Mouse (Mus musculus) embryonic facial prominence, embryonic 10.5 days (tissue): Measurements from ENCODE around the gene Cpeb1. TPM values are rescaled to one million over a fixed set of nuclear protein-coding genes. Genes with fewer than 3 reads are reported as not detected.
"Not testable (repeated sequence)": the region's sequence is repeated elsewhere in the genome, so short reads cannot be mapped to it uniquely, and the experiment has no call there.

Experiments used
- DNase-seq: peaks from one replicate; pipeline ENCODE4 v3.0.0-alpha.2; 2017; ENCODE audit warnings: low spot score
- H3K27ac ChIP-seq: fragments of 300-500 bp; sonication (generic); replicated peaks from 2 replicates; pipeline ENCODE4 v1.5.1; 2016; ENCODE audit warnings: mild to moderate bottlenecking
- H3K27me3 ChIP-seq: fragments of 300-500 bp; sonication (generic); replicated peaks from 2 replicates; pipeline ENCODE4 v1.6.1; 2016; ENCODE audit warnings: low read depth, mild to moderate bottlenecking; ENCODE audit not compliant: poor library complexity, severe bottlenecking
- H3K36me3 ChIP-seq: fragments of 300-500 bp; sonication (generic); replicated peaks from 2 replicates; pipeline ENCODE4 v1.6.1; 2016; ENCODE audit warnings: mild to moderate bottlenecking, moderate library complexity
- H3K4me1 ChIP-seq: fragments of 300-500 bp; sonication (generic); 2 replicates; pipeline ENCODE4 v1.6.1; 2016
- H3K4me3 ChIP-seq: fragments of 300-500 bp; sonication (generic); 2 replicates; pipeline ENCODE4 v1.5.1; 2016; ENCODE audit warnings: mild to moderate bottlenecking, moderate library complexity
- H3K9me3 ChIP-seq: fragments of 300-500 bp; sonication (generic); 2 replicates; pipeline ENCODE4 v1.6.1; 2016; ENCODE audit warnings: mild to moderate bottlenecking
- WGBS: fragments of 180-500 bp; shearing (Covaris S2); methylation state at CpG from one replicate; pipeline ENCODE4 v1.1.7; 2016; 5-methylcytosine and 5-hydroxymethylcytosine counted together
- polyA plus RNA-seq: library from polyadenylated mRNA; unstranded; fragments of >200 nt; fragmentation: Nextera tagmentation; extraction: Ambion mirVana; gene quantifications from 2 replicates; pipeline ENCODE4 v1.2.1, GENCODE M21; 2016

The Cpeb1 gene
- polyA plus RNA-seq = 1.2 and 1.3 TPM in 2 replicates

- peaks cover 28% of the 10 kb centered on the region for H3K4me1 ChIP-seq
- no peaks in the 10 kb centered on the region for H3K36me3 ChIP-seq
- WGBS = under 1% methylated on average over 28 of the region's 28 CpGs
- peak; percentile 62 for DNase-seq
- peaks cover 97% of the 10 kb centered on the region for H3K27me3 ChIP-seq
- H3K4me3 ChIP-seq = peak within 1 kb of the TSS; percentile 57
- no peaks in the 10 kb centered on the region for H3K9me3 ChIP-seq
- no peak within 1 kb of the TSS for H3K27ac ChIP-seq
These were observed at the start of gene Cpeb1 for GRCm38 (mm10) chr7:81455155-81455651. Gene Cpeb1, minus strand, starts transcription at chr7:81455465.

- Histone ChIP-seq H3K4me3 (no peak overlapping the region), H3K9me3 (no peaks in the 10 kb centered on the region), H3K4me1 (peaks cover 15% of the 10 kb centered on the region), H3K27ac (no peak overlapping the region), H3K27me3 (peaks cover 22% of the 10 kb centered on the region), H3K36me3 (no peaks in the 10 kb centered on the region)
- WGBS = 80% methylated on average over 2 of the region's 2 CpGs
- DNase-seq = no peak
These were observed 45.8 kb upstream of the Cpeb1 start for GRCm38 (mm10) chr7:81501050-81501449.

- Histone ChIP-seq H3K27ac (no peak within 1 kb of the TSS), H3K4me1 (peaks cover 23% of the 10 kb centered on the region), H3K4me3 (no peak within 1 kb of the TSS), H3K27me3 (peaks cover 51% of the 10 kb centered on the region), H3K9me3 (no peaks in the 10 kb centered on the region), H3K36me3 (no peaks in the 10 kb centered on the region)
- no peak for DNase-seq
- WGBS = 64% methylated on average over 7 of the region's 7 CpGs
These were observed 42.9 kb upstream of the Cpeb1 start, which contains the start of gene BC048679 for GRCm38 (mm10) chr7:81498181-81498580. Gene BC048679, minus strand, starts transcription at chr7:81498281.

DNA sequence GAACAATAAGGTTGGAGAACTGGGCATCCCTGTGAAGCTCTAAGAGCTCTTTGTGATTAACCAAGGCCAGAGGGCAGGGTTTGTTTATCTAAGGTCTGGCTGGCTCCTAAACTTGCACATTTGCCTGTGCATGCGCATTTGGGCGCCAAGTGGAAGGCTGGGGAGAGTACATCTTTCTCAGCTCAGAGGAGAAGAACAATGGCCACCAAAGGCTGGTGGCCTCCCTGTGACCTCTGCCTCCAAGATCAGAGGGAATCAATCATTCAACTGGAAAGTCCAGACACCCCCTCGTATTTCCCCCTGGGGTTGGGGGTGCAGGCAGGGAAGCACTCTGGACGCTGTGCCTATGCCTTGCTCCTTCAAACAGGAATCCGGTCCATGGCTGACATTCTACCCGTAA lies 41.9 kb upstream of the Cpeb1 start:
- Histone ChIP-seq H3K27me3 (peaks cover 61% of the 10 kb centered on the region), H3K4me3 (no peak overlapping the region), H3K4me1 (peaks cover 29% of the 10 kb centered on the region), H3K27ac (no peak overlapping the region), H3K9me3 (no peaks in the 10 kb centered on the region), H3K36me3 (no peaks in the 10 kb centered on the region)
- WGBS = 27% methylated on average over 6 of the region's 6 CpGs
- DNase-seq = no peak

- Histone ChIP-seq H3K9me3 (no peaks in the 10 kb centered on the region), H3K4me1 (peaks cover 43% of the 10 kb centered on the region), H3K27ac (peak within 1 kb of the TSS; percentile 72), H3K36me3 (no peaks in the 10 kb centered on the region), H3K4me3 (peak within 1 kb of the TSS; percentile 68), H3K27me3 (peaks cover 77% of the 10 kb centered on the region)
- WGBS = under 1% methylated on average over 57 of the region's 57 CpGs
- DNase-seq = peak; percentile 89
These were observed 38.2 kb upstream of the Cpeb1 start, which contains the start of gene Ap3b2 for GRCm38 (mm10) chr7:81493331-81494021. Gene Ap3b2, minus strand, starts transcription at chr7:81493925.

- no peaks in the 10 kb centered on the region for H3K36me3 ChIP-seq
- 42% methylated on average over 9 of the region's 9 CpGs for WGBS
- DNase-seq = no peak
- H3K4me3 ChIP-seq = peak overlapping the region; percentile 68
- peaks cover 70% of the 10 kb centered on the region for H3K27me3 ChIP-seq
- peaks cover 39% of the 10 kb centered on the region for H3K4me1 ChIP-seq
- H3K9me3 ChIP-seq = no peaks in the 10 kb centered on the region
- no peak overlapping the region for H3K27ac ChIP-seq
These were observed 37.4 kb upstream of the Cpeb1 start for GRCm38 (mm10) chr7:81492628-81493027.

DNA sequence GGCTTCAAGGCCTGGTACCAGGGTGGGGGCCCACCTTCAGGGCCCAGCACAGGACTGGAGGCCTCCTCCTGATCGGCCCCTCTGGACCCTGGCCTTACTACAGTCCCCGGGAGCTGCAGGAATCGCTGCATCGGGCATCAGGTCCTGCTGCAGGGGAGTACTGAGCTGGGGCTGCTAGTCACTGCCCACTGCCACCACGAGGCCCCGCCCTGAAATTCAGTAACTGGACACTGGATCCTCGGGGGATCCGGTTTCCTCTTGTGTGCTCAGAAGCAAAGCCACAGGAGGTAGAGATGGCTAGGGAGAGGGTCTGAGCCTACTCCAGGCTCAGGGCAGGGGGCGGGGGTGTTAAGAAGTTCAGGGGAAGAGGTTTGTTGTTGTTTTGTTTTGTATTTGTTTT lies 34.4 kb upstream of the Cpeb1 start:
- 3% methylated on average over 9 of the region's 9 CpGs for WGBS
- Histone ChIP-seq H3K4me3 (peak overlapping the region; percentile 13; the same call in 1 of the 2 replicates), H3K4me1 (peaks cover 29% of the 10 kb centered on the region), H3K27ac (no peak overlapping the region), H3K36me3 (no peaks in the 10 kb centered on the region), H3K9me3 (no peaks in the 10 kb centered on the region), H3K27me3 (peaks cover 45% of the 10 kb centered on the region)
- DNase-seq = peak; percentile 48

- Histone ChIP-seq H3K36me3 (no peaks in the 10 kb centered on the region), H3K27ac (no peak overlapping the region), H3K4me3 (no peak overlapping the region), H3K27me3 (peaks cover 41% of the 10 kb centered on the region), H3K9me3 (no peaks in the 10 kb centered on the region), H3K4me1 (peaks cover 34% of the 10 kb centered on the region)
- DNase-seq = no peak
- 3% methylated on average over 8 of the region's 8 CpGs for WGBS
These were observed 25.5 kb upstream of the Cpeb1 start for GRCm38 (mm10) chr7:81480800-81481199.

GRCm38 (mm10) chr7:81479531-81480090 lies 24.3 kb upstream of the Cpeb1 start:
- Histone ChIP-seq H3K27me3 (peaks cover 53% of the 10 kb centered on the region), H3K4me3 (no peak overlapping the region), H3K4me1 (peaks cover 34% of the 10 kb centered on the region), H3K9me3 (no peaks in the 10 kb centered on the region), H3K36me3 (no peaks in the 10 kb centered on the region), H3K27ac (no peak overlapping the region)
- no peak for DNase-seq
- WGBS = 40% methylated on average over 3 of the region's 3 CpGs

GRCm38 (mm10) chr7:81478261-81478660 lies 23.0 kb upstream of the Cpeb1 start:
- H3K27ac ChIP-seq, DNase-seq, H3K36me3 ChIP-seq, H3K9me3 ChIP-seq, H3K4me3 ChIP-seq: not testable (repeated sequence)
- H3K4me1 ChIP-seq = peaks cover 34% of the 10 kb centered on the region
- peaks cover 53% of the 10 kb centered on the region for H3K27me3 ChIP-seq

- Histone ChIP-seq H3K27ac (no peak overlapping the region), H3K4me3 (peak overlapping the region; percentile 39), H3K4me1 (peaks cover 34% of the 10 kb centered on the region), H3K36me3 (no peaks in the 10 kb centered on the region), H3K9me3 (no peaks in the 10 kb centered on the region), H3K27me3 (peaks cover 51% of the 10 kb centered on the region)
- 3% methylated on average over 24 of the region's 24 CpGs for WGBS
- DNase-seq = peak; percentile 59
These were observed 21.6 kb upstream of the Cpeb1 start for GRCm38 (mm10) chr7:81476833-81477232.

GRCm38 (mm10) chr7:81475221-81475620 lies 20.0 kb upstream of the Cpeb1 start:
- no peak for DNase-seq
- peaks cover 51% of the 10 kb centered on the region for H3K27me3 ChIP-seq
- 74% methylated on average over 3 of the region's 3 CpGs for WGBS
- no peaks in the 10 kb centered on the region for H3K9me3 ChIP-seq
- no peak overlapping the region for H3K27ac ChIP-seq
- H3K36me3 ChIP-seq = no peaks in the 10 kb centered on the region
- no peak overlapping the region for H3K4me3 ChIP-seq
- peaks cover 25% of the 10 kb centered on the region for H3K4me1 ChIP-seq

- Histone ChIP-seq H3K4me1 (no peaks in the 10 kb centered on the region), H3K36me3 (no peaks in the 10 kb centered on the region), H3K9me3 (no peaks in the 10 kb centered on the region), H3K27ac (no peak overlapping the region), H3K4me3 (no peak overlapping the region), H3K27me3 (peaks cover 21% of the 10 kb centered on the region)
- no peak for DNase-seq
- WGBS = 80% methylated on average over 9 of the region's 9 CpGs
These were observed 9.7 kb upstream of the Cpeb1 start for GRCm38 (mm10) chr7:81464906-81465450.
